Mouse (Mus musculus) c-Kit-positive CD71-negative TER-119-negative erythroid progenitor cells, embryonic 14.5 days (primary cell): ENCODE measurements around the gene Narf.

Experiments
- DNase-seq: peaks from one replicate; pipeline ENCODE4 v3.0.0-alpha.2; 2013; ENCODE audit warnings: low read depth

Gene Narf

DNA sequence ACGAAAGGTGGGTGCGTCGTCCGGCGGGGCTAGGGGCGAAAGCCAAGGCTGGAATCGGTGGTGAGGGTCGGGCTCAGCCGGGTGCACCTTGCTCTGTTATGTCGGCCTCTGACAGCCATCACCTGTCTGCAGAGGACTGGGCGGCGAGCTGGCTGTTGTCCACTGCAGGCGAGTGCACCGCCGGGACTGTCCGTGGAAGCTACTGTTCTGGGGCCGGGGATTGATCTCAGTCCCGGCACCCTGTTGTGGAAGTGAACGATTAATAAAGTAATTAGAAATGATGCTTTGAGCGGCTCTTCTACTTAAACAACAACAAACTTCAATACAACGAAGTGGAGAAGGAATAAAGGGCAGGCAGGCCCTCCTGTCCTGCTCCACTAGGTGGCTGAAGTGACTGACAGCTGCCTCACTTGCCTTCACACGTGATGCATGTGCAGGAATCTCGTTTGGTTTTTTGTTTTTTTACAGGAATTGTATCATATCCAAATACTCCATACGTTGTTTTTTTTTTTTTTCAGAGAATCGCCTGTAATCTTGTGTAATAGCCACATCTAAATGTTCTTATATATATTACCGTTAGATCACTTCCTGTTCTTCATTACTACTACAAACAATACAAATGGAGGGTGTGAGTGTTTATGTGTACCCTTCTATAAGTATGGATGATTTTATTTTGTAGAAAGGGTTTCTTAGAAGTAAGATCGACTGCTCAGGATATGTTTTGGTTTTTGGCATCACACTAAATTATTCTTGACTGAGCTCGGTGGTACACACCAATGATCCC, 484 bp downstream of the Narf start:
- DNase-seq = no peak

GRCm38 (mm10) chr11:121239669-121240068, 2.6 kb downstream of the Narf start:
- DNase-seq = no peak

DNA sequence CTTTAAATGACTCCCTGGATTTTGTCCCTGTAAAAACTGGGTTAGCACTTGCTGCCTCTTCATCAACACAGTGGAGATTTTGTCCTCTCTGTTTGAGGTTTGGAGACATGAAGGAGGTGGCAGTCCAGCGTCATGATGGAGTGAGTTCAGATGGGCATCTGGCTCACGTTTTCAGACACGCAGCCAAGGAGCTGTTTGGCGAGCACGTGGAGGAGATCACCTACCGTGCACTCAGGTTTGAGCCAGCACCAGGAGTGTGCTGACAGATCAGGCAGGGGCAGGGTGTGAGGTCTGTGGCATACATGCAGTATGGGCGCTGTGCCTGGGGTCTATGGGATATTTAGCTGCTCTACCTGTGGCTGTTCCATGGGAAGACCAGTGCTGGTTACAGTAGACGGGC, 13.1 kb downstream of the Narf start:
- no peak for DNase-seq

DNA sequence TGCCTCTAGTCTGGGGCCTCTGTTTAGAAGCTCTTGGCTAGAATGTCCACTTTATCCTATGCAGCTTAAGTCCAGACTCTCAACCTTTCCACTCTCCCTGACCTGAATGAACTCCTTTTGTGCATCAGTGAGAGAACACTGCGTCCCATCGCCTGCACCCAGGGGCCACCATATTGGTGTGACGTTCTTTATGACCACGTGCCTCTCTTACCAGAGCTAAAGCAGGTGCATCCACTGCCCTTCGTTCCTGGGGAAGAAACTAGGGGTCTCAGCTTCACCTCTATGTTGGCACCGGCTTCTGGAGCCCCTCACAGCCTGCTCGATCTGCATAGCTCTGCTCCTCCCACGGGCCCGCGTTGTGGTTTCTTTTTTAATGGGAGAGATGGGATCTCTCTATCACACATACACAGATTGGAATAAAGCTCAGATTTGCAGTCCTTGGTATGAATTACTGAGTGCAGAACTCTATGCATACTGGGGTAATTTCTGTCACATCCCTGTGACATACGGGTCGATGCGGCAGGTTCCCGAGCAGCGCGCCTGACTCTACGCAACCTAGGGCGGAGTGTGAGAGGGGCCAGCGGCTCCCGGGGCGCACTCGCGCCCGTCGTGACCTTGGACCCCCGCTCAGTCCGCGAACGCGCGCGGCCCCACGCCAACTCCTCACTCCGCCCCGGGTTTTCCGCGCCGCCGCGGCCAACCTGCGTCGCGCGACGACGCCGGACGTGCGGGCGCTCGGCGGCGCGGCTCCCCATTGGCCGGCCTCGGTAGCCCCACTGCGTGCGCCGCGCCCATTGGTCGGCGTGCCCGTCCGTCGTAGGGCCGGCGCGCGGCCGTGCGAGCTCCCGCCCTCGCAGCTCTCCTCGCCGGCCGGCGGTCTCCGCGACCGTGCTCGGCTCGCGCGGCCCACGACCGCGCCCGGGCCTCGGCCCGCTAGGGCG, 22.4 kb downstream of the Narf start, which contains the start of gene Foxk2:
Gene Foxk2, plus strand, starts transcription at position 831 of the 941 bp plus-strand sequence.
- DNase-seq = peak; percentile 62

DNA sequence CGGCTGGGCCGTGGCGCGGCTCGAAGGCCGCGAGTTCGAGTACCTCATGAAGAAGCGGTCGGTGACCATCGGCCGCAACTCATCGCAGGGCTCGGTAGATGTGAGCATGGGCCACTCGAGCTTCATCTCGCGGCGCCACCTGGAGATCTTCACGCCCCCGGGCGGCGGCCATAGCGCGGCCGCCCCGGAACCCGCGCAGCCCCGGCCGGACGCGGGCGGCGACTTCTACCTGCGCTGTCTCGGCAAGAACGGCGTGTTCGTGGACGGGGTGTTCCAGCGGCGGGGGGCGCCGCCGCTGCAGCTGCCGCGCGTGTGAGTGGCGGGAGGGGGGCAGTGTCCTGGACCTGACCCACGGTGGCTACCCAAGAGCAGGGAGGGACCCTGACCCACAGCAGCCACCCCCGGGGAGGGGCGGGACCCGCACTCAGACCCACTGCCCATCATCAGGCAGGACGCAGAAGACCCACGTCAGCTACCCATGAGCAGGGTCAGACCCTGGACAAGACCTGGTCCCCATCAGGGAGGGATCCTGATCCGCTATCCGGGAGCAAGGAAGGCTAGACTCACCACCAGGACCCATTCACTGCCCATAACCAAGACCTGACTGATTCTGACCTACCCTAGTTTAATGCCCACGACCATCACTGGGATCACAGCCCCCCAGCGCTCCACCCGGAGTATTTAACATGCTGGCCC, 23.3 kb downstream of the Narf start:
- DNase-seq = no peak

- DNase-seq = no peak
Measured at GRCm38 (mm10) chr11:121261074-121261473, 24.0 kb downstream of the Narf start.

DNA sequence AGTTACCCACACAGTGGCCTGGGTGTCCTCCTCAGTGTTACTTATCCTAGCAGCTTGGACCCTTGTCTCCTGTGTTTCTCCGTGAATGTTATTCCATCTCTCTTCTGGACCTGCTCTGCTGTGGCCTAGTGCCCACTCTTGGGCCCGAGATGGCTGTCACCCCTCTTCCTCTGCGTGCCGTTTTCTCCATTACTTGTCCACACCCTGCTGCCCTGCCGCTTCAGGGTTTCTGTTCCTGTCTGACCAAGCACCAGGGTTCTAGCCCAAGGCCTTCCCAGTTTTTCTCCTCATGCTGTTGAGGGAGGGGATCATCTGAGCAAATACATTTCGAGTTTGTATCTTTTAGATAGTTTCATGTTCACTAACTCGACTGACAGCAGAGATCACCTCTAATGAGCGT, 40.5 kb downstream of the Narf start:
- no peak for DNase-seq

DNA sequence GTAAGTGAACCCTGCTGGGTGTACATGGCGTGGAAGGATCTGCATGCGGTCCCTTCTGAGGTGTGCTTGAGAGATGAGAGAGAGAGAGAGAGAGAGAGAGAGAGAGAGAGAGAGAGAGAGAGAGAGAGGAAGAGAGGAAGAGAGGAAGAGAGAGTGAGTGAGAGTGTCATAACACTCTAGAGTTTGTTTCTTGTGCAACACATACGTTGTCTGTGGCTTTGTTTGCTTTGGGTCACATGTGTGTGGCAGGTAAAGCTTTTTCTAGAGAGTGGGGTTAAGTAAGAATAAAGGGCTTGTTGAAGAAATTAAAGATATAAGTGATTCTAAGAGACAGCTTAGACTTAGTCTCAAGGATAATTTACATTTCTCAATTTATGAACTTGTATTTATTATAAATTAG, 41.0 kb downstream of the Narf start:
- DNase-seq = no peak

DNA sequence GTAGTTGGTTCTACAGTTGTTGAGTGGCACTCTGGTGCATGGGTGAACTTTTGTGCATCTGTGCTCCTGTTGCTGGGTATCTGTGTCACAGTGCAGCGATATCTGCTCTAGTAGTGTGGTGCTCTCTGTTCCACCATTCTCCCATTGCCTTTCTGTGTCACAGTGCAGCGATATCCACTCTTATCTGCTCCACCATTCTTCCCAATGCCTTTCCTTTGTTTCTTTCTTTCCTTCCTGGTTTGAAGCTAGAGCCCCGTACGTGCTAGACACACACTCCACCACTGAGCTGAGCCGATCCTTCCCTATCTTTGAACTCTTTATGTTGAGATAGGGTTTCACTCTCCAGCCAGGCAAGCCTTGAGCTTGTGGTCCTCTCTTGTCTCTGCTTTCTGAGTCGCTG, 45.9 kb downstream of the Narf start:
- no peak for DNase-seq

GRCm38 (mm10) chr11:121289859-121290258, 52.8 kb downstream of the Narf start:
- no peak for DNase-seq

DNA sequence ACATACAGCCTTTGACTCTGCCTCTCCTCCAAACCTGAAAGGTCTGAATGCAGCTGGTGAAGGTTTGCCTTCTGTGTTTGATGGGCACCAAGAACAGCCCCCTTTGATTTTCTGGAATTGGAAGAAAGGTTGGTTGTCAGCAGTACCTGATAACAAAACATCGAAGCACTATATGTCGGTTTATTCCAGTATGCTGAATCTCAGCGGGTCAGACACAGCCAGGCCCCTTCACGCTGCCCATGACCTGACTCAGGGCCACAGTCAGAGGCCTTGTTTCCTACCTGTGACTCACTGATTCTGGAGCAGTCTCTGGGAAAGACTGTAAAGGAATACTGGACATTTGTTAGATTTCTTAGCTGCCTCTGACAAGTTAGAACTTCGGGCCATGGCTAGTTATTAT, 57.7 kb downstream of the Narf start:
- no peak for DNase-seq

GRCm38 (mm10) chr11:121298493-121298892, 61.4 kb downstream of the Narf start:
- DNase-seq = no peak

- DNase-seq = no peak
Measured at GRCm38 (mm10) chr11:121300265-121300664, 63.2 kb downstream of the Narf start.

- no peak for DNase-seq
Measured at GRCm38 (mm10) chr11:121305371-121305770, 68.3 kb downstream of the Narf start.
